Mouse (Mus musculus): ENCODE data around the gene Rabgap1l.

GRCm38 (mm10) chr1:160734743-160735142 is 58.3 kb downstream of the Rabgap1l start:
- TF ChIP-seq CTCF (IDR thresholded peaks at IDR 0.05; ENCODE audit: low read depth, low read length): no peak
- no peak for TF ChIP-seq GATA2 (IDR thresholded peaks at IDR 0.05; ENCODE audit: borderline replicate concordance, low read depth, low read length)
- TF ChIP-seq GATA1 (IDR thresholded peaks at IDR 0.05; ENCODE audit: borderline replicate concordance, low read length): no peak
- TF ChIP-seq POLR2AphosphoS5 (IDR thresholded peaks at IDR 0.05; ENCODE audit: insufficient replicate concordance, low read depth, low read length): no peak
- TF ChIP-seq TAL1 (conservative IDR thresholded peaks at IDR 0.05; ENCODE audit: low read depth, low read length): no peak

All from G1E (cell line).